Mouse (Mus musculus): ENCODE measurements at regions not wholly inside any gene's neighbourhood (a gene's known extent, or its start where the extent isn't known, plus 50 kb on each side); places are given as distances from the start of the nearest gene placed in this dataset.

GRCm38 (mm10) chr1:82124503-82124902 lies 108.4 kb upstream of the Gm9747 start:
- TF ChIP-seq CTCF (IDR thresholded peaks at IDR 0.05; ENCODE audit: low read depth, low read length) (no peak), POLR2A (IDR thresholded peaks at IDR 0.05; ENCODE audit: insufficient read depth, low read length) (no peak)

Measured in ES-Bruce4 (cell line).